In the genomic region with DNA sequence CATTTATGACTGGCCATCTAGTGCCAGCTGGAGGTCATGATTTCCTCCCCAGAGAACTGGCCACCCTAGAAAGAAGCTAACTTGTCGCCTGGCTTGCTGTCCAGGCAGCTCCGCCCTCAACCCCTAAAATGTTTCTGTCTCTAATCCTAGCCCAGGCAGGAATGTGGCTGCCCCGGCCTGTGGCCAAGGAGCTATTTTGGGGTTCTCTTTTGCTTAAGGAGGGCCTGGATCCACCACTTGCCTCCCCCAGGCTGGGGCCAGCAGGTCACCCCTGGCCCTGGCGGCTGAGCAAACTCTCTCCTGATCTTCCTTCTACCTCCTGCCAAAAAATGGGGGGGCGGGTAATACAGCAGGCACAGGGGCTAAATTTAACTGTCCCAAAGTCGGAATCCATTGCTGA, we compare ENCODE assay signal across 10 mouse cellular contexts. TPM values are rescaled to one million over a fixed set of nuclear protein-coding genes. Genes with fewer than 3 reads are reported as not detected.
DNase-seq lines count a peak whose midpoint lies in the region; ATAC-seq and TF ChIP-seq lines count a peak whose summit lies in the region.
"Had no signal": no experiment of that assay in that cellular context is flagged by ENCODE, and none has a peak within 500 bp of the region (broad histone marks: within the 10 kb centered on the region; RNA-seq: fewer than 3 reads in every experiment).

No protein-coding gene starts in this region.

- peak; percentile 48 for DNase-seq in adrenal gland, postnatal 10 days
- no peak for DNase-seq in adrenal gland, adult 8-10 months
- no peak for DNase-seq in embryonic facial prominence, embryonic 10.5 days (ENCODE audit: low spot score)
- no peak for DNase-seq in frontal cortex, adult 2 months (ENCODE audit: extremely low spot score in 1 of 2, low spot score in 1 of 2)
- no peak for DNase-seq in forebrain, postnatal 0 days
- DNase-seq in natural killer cell, adult 2 months (ENCODE audit: low spot score in 2 of 2): no peak
- DNase-seq: B cell, adult 2 months had no signal

- H3K4me3 ChIP-seq in embryonic facial prominence, embryonic 10.5 days: peak overlapping the region; percentile 36; the same call in 1 of the 2 replicates
- peak overlapping the region; percentile 63 for H3K4me3 ChIP-seq in heart, embryonic 16.5 days (ENCODE audit: low read length)
- no peak overlapping the region; the same call in 1 of the 2 replicates for H3K4me3 ChIP-seq in lung, embryonic 16.5 days (ENCODE audit: low read length)
- H3K4me3 ChIP-seq in forebrain, postnatal 0 days (ENCODE audit: low read depth, low read length): no peak overlapping the region

- no peaks in the 10 kb centered on the region for H3K9me3 ChIP-seq in embryonic facial prominence, embryonic 10.5 days
- H3K9me3 ChIP-seq in heart, embryonic 16.5 days (replicated peaks; ENCODE audit: control insufficient read depth, low read length): no peaks in the 10 kb centered on the region
- H3K9me3 ChIP-seq in lung, embryonic 16.5 days (ENCODE audit: control insufficient read depth, low read length): no peaks in the 10 kb centered on the region
- no peaks in the 10 kb centered on the region for H3K9me3 ChIP-seq in forebrain, postnatal 0 days (ENCODE audit: low read length)

- ATAC-seq in heart, embryonic 16.5 days (replicated peaks; ENCODE audit: extremely low read depth, insufficient read depth, low FRiP score): peak; percentile 79
- peak; percentile 29; the same call in 1 of the 2 replicates for ATAC-seq in lung, embryonic 16.5 days (ENCODE audit: low read depth)
- ATAC-seq in forebrain, postnatal 0 days: no peak

- peaks cover 57% of the 10 kb centered on the region for H3K4me1 ChIP-seq in embryonic facial prominence, embryonic 10.5 days
- H3K4me1 ChIP-seq in heart, embryonic 16.5 days (ENCODE audit: control insufficient read depth, insufficient read depth, low read length): peaks cover 52% of the 10 kb centered on the region
- peaks cover 44% of the 10 kb centered on the region for H3K4me1 ChIP-seq in lung, embryonic 16.5 days (replicated peaks; ENCODE audit: control insufficient read depth, insufficient read depth, low read length)
- no peaks in the 10 kb centered on the region for H3K4me1 ChIP-seq in forebrain, postnatal 0 days (ENCODE audit: insufficient read depth)

- H3K4me2 ChIP-seq in heart, embryonic 16.5 days (ENCODE audit: low read depth, low read length): peak overlapping the region; percentile 72
- H3K4me2 ChIP-seq in lung, embryonic 16.5 days (ENCODE audit: low read depth, low read length): no peak overlapping the region; the same call in 1 of the 2 replicates
- no peak overlapping the region for H3K4me2 ChIP-seq in forebrain, postnatal 0 days (ENCODE audit: low read depth)

- peak overlapping the region; percentile 80 for H3K9ac ChIP-seq in heart, embryonic 16.5 days (ENCODE audit: low read length)
- peak overlapping the region; percentile 35; the same call in 1 of the 2 replicates for H3K9ac ChIP-seq in lung, embryonic 16.5 days (ENCODE audit: low read length)
- no peak overlapping the region for H3K9ac ChIP-seq in forebrain, postnatal 0 days

- peaks cover 12% of the 10 kb centered on the region for H3K27me3 ChIP-seq in embryonic facial prominence, embryonic 10.5 days (replicated peaks; ENCODE audit: low read depth, poor library complexity, severe bottlenecking)
- H3K27me3 ChIP-seq in heart, embryonic 16.5 days (ENCODE audit: control insufficient read depth, insufficient read depth, low read length): no peaks in the 10 kb centered on the region
- no peaks in the 10 kb centered on the region for H3K27me3 ChIP-seq in lung, embryonic 16.5 days (ENCODE audit: control insufficient read depth, insufficient read depth, low read depth, low read length)
- no peaks in the 10 kb centered on the region for H3K27me3 ChIP-seq in forebrain, postnatal 0 days (ENCODE audit: insufficient read depth, low read length)

- WGBS in embryonic facial prominence, embryonic 10.5 days: 65% methylated on average over 6 of the region's 6 CpGs
- WGBS in heart, embryonic 16.5 days: 28% methylated on average over 6 of the region's 6 CpGs
- WGBS in lung, embryonic 16.5 days: 33% methylated on average over 6 of the region's 6 CpGs
- WGBS in forebrain, postnatal 0 days: 57% methylated on average over 6 of the region's 6 CpGs

- no peak for TF ChIP-seq CTCF in forebrain, postnatal 0 days (IDR thresholded peaks at IDR 0.05; ENCODE audit: low read depth)

- no peak overlapping the region for H3K27ac ChIP-seq in embryonic facial prominence, embryonic 10.5 days (replicated peaks)
- peak overlapping the region; percentile 95 for H3K27ac ChIP-seq in heart, embryonic 16.5 days (ENCODE audit: low read length)
- peak overlapping the region; percentile 55 for H3K27ac ChIP-seq in lung, embryonic 16.5 days (ENCODE audit: low read length)
- H3K27ac ChIP-seq in forebrain, postnatal 0 days (ENCODE audit: low read depth, low read length): no peak overlapping the region

- peaks cover 89% of the 10 kb centered on the region for H3K36me3 ChIP-seq in embryonic facial prominence, embryonic 10.5 days (replicated peaks)
- H3K36me3 ChIP-seq in heart, embryonic 16.5 days (ENCODE audit: control insufficient read depth, insufficient read depth): peaks cover 44% of the 10 kb centered on the region
- peaks cover 40% of the 10 kb centered on the region for H3K36me3 ChIP-seq in lung, embryonic 16.5 days (ENCODE audit: control insufficient read depth, insufficient read depth, low read length)
- H3K36me3 ChIP-seq in forebrain, postnatal 0 days (ENCODE audit: insufficient read depth): peaks cover 66% of the 10 kb centered on the region

RNA-seq across cellular contexts. Expression of gene Dmpk, which starts 0.6 kb away (rescaled TPM):
- total RNA-seq in adrenal gland, postnatal 10 days (2021): 10 to 100 TPM; 51.8 to 93.9 TPM
- 100 to 1,000 TPM; 118 to 287 (median 209) TPM for total RNA-seq in adrenal gland, adult 8-10 months (2022)
- polyA plus RNA-seq in embryonic facial prominence, embryonic 10.5 days (2016; fragmentation: Nextera tagmentation; extraction: Ambion mirVana): 7.0 and 9.1 TPM in 2 replicates
- 70.7 and 85.5 TPM in 2 replicates for polyA plus RNA-seq in heart, embryonic 16.5 days (2015; fragmentation: Nextera tagmentation; extraction: Ambion mirVana)
- polyA plus RNA-seq in lung, embryonic 16.5 days (2015; fragmentation: Nextera tagmentation; extraction: Ambion mirVana): 28.7 and 29.3 TPM in 2 replicates
- 50.3 and 59.6 TPM in 2 replicates for polyA plus RNA-seq in frontal cortex, adult 2 months (2012; rRNA removed)
- total RNA-seq in forebrain, postnatal 0 days (2014; rRNA removed): 16.2 and 20.8 TPM in 2 replicates
- 2.2 and 3.0 TPM in 2 replicates for polyA plus RNA-seq in forebrain, postnatal 0 days (2015; fragmentation: Nextera tagmentation; extraction: Ambion mirVana)

RNA-seq across cellular contexts. Expression of gene Dmwd, which starts 7.1 kb away (rescaled TPM):
- total RNA-seq in adrenal gland, postnatal 10 days (2021): 10 to 100 TPM; 43.5 to 48.4 TPM
- total RNA-seq in adrenal gland, adult 8-10 months (2022): 10 to 100 TPM; 54.9 to 74.1 (median 62.4) TPM
- polyA plus RNA-seq in embryonic facial prominence, embryonic 10.5 days (2016; fragmentation: Nextera tagmentation; extraction: Ambion mirVana): 16.8 and 18.0 TPM in 2 replicates
- polyA plus RNA-seq in heart, embryonic 16.5 days (2015; fragmentation: Nextera tagmentation; extraction: Ambion mirVana): 12.6 and 14.1 TPM in 2 replicates
- polyA plus RNA-seq in lung, embryonic 16.5 days (2015; fragmentation: Nextera tagmentation; extraction: Ambion mirVana): 11.3 and 11.9 TPM in 2 replicates
- polyA plus RNA-seq in frontal cortex, adult 2 months (2012; rRNA removed): 174 and 178 TPM in 2 replicates
- total RNA-seq in forebrain, postnatal 0 days (2014; rRNA removed): 96.5 and 122 TPM in 2 replicates
- polyA plus RNA-seq in forebrain, postnatal 0 days (2015; fragmentation: Nextera tagmentation; extraction: Ambion mirVana): 43.6 and 43.8 TPM in 2 replicates

RNA-seq across cellular contexts. Expression of gene Six5, which starts 11.3 kb away (rescaled TPM):
- 10 to 100 TPM; 12.3 to 17.3 TPM for total RNA-seq in adrenal gland, postnatal 10 days (2021)
- total RNA-seq in adrenal gland, adult 8-10 months (2022): 10 to 100 TPM; 16.8 to 27.8 (median 20.2) TPM
- polyA plus RNA-seq in embryonic facial prominence, embryonic 10.5 days (2016; fragmentation: Nextera tagmentation; extraction: Ambion mirVana): 6.3 and 7.6 TPM in 2 replicates
- polyA plus RNA-seq in heart, embryonic 16.5 days (2015; fragmentation: Nextera tagmentation; extraction: Ambion mirVana): 5.1 and 5.4 TPM in 2 replicates
- polyA plus RNA-seq in lung, embryonic 16.5 days (2015; fragmentation: Nextera tagmentation; extraction: Ambion mirVana): 7.2 and 7.5 TPM in 2 replicates
- polyA plus RNA-seq in frontal cortex, adult 2 months (2012; rRNA removed): 5.4 and 5.7 TPM in 2 replicates
- 3.0 and 4.1 TPM in 2 replicates for total RNA-seq in forebrain, postnatal 0 days (2014; rRNA removed)
- polyA plus RNA-seq in forebrain, postnatal 0 days (2015; fragmentation: Nextera tagmentation; extraction: Ambion mirVana): 0.97 and 1.0 TPM in 2 replicates

RNA-seq across cellular contexts. Expression of gene Rsph6a, which starts 28.6 kb away (rescaled TPM):
- total RNA-seq in adrenal gland, postnatal 10 days (2021): not detected
- total RNA-seq in adrenal gland, adult 8-10 months (2022): under 1 TPM in 1 of 4 experiments, not detected in 3; 0.24 TPM
- not detected in 2 replicates for polyA plus RNA-seq in embryonic facial prominence, embryonic 10.5 days (2016; fragmentation: Nextera tagmentation; extraction: Ambion mirVana)
- polyA plus RNA-seq in heart, embryonic 16.5 days (2015; fragmentation: Nextera tagmentation; extraction: Ambion mirVana): not detected in 2 replicates
- not detected in 2 replicates for polyA plus RNA-seq in lung, embryonic 16.5 days (2015; fragmentation: Nextera tagmentation; extraction: Ambion mirVana)
- 0.14 and 0.17 TPM in 2 replicates for polyA plus RNA-seq in frontal cortex, adult 2 months (2012; rRNA removed)
- 0.19 and 0.23 TPM in 2 replicates for total RNA-seq in forebrain, postnatal 0 days (2014; rRNA removed)
- 0.09 and 0.23 TPM in 2 replicates for polyA plus RNA-seq in forebrain, postnatal 0 days (2015; fragmentation: Nextera tagmentation; extraction: Ambion mirVana)
- polyA plus RNA-seq: limb, embryonic 11.5 days had no signal

RNA-seq across cellular contexts. Expression of gene Gm4969, which starts 35.1 kb away (rescaled TPM):
- total RNA-seq in adrenal gland, postnatal 10 days (2021): under 1 TPM; 0.21 to 0.24 TPM
- total RNA-seq in adrenal gland, adult 8-10 months (2022): not detected
- 0.99 and 1.9 TPM in 2 replicates for polyA plus RNA-seq in embryonic facial prominence, embryonic 10.5 days (2016; fragmentation: Nextera tagmentation; extraction: Ambion mirVana)
- 0.38 and 0.64 TPM in 2 replicates for polyA plus RNA-seq in heart, embryonic 16.5 days (2015; fragmentation: Nextera tagmentation; extraction: Ambion mirVana)
- 1.9 and 2.2 TPM in 2 replicates for polyA plus RNA-seq in lung, embryonic 16.5 days (2015; fragmentation: Nextera tagmentation; extraction: Ambion mirVana)
- polyA plus RNA-seq in frontal cortex, adult 2 months (2012; rRNA removed): 1.1 and 1.4 TPM in 2 replicates
- 5.3 and 8.9 TPM in 2 replicates for total RNA-seq in forebrain, postnatal 0 days (2014; rRNA removed)
- polyA plus RNA-seq in forebrain, postnatal 0 days (2015; fragmentation: Nextera tagmentation; extraction: Ambion mirVana): 8.3 and 10.6 TPM in 2 replicates

Comparison
In these comparisons a context has a peak if more than half of its experiments do, and no peak if none do; other contexts are left out.
1. H3K27ac ChIP-seq: peak in heart, embryonic 16.5 days (single experiment) and lung, embryonic 16.5 days (single experiment); none in embryonic facial prominence, embryonic 10.5 days (single experiment) and forebrain, postnatal 0 days (single experiment).
2. H3K4me3 ChIP-seq: peak in embryonic facial prominence, embryonic 10.5 days (single experiment) and heart, embryonic 16.5 days (single experiment); none in lung, embryonic 16.5 days (single experiment) and forebrain, postnatal 0 days (single experiment).